Comparison of ENCODE assay signal across 8 mouse cellular contexts in the genomic region with DNA sequence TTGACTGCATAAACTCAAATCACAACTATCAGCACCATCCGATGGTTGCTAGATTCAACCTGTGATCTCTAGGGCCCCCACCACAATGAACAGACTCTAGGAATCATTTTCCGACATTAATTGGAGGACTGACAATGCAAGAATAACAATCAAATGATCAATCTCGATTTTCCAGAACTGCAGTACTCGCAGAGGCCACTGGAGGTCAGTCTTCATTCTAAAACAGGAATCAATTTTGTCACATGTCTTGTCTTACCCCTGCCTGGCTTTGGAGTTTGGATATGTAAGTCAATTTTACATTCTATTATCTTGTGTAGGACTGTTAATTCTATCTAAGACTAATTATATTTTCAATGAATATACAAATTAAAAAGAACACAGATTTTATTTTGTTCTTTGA.
A peak's percentile ranks its signal among the peaks of the same experiment; 100 is the strongest.
DNase-seq lines count a peak whose midpoint lies in the region; ATAC-seq lines count a peak whose summit lies in the region.

No protein-coding gene starts in this region.

- DNase-seq in forebrain, embryonic 11.5 days (ENCODE audit: low spot score), result peak; percentile 61
- DNase-seq in midbrain, embryonic 14.5 days, result peak; percentile 78
- peak; percentile 10 for DNase-seq in adrenal gland, postnatal 25 days
- peak; percentile 40 to 48 for DNase-seq in layer of hippocampus, postnatal 14 days (ENCODE audit: low spot score in 2 of 2)
- peak; percentile 58 for DNase-seq in testis, postnatal 10 days (ENCODE audit: low spot score)
- DNase-seq in gastrocnemius, adult 18-20 months (ENCODE audit: low spot score), result no peak

- H3K27ac ChIP-seq in forebrain, embryonic 11.5 days (ENCODE audit: low read depth, low read length), result no peak overlapping the region
- no peak overlapping the region for H3K27ac ChIP-seq in forebrain, embryonic 13.5 days
- H3K27ac ChIP-seq in midbrain, embryonic 14.5 days (replicated peaks; ENCODE audit: low read depth, low read length), result no peak overlapping the region
- H3K27ac ChIP-seq in midbrain, embryonic 13.5 days, result no peak overlapping the region

- H3K9me3 ChIP-seq in forebrain, embryonic 11.5 days (ENCODE audit: control insufficient read depth, low read length), result no peaks in the 10 kb centered on the region
- no peaks in the 10 kb centered on the region for H3K9me3 ChIP-seq in forebrain, embryonic 13.5 days (replicated peaks)
- no peaks in the 10 kb centered on the region for H3K9me3 ChIP-seq in midbrain, embryonic 14.5 days (ENCODE audit: control insufficient read depth, low read length)
- no peaks in the 10 kb centered on the region for H3K9me3 ChIP-seq in midbrain, embryonic 13.5 days

- H3K9ac ChIP-seq in forebrain, embryonic 11.5 days (ENCODE audit: low read length), result no peak overlapping the region
- H3K9ac ChIP-seq in forebrain, embryonic 13.5 days, result no peak overlapping the region
- H3K9ac ChIP-seq in midbrain, embryonic 14.5 days (replicated peaks; ENCODE audit: low read length), result no peak overlapping the region
- no peak overlapping the region for H3K9ac ChIP-seq in midbrain, embryonic 13.5 days (replicated peaks)

- no peak for ATAC-seq in forebrain, embryonic 11.5 days (replicated peaks; ENCODE audit: low FRiP score)
- ATAC-seq in forebrain, embryonic 13.5 days, result no peak
- no peak for ATAC-seq in midbrain, embryonic 14.5 days (ENCODE audit: low FRiP score, low TSS enrichment)
- no peak for ATAC-seq in midbrain, embryonic 13.5 days

- H3K4me3 ChIP-seq in forebrain, embryonic 11.5 days (ENCODE audit: low read depth, low read length), result no peak overlapping the region
- H3K4me3 ChIP-seq in forebrain, embryonic 13.5 days, result no peak overlapping the region
- no peak overlapping the region for H3K4me3 ChIP-seq in midbrain, embryonic 14.5 days (replicated peaks; ENCODE audit: low read depth, low read length)
- H3K4me3 ChIP-seq in midbrain, embryonic 13.5 days (replicated peaks), result no peak overlapping the region

- WGBS in forebrain, embryonic 11.5 days, result 15% methylated on average over 4 of the region's 4 CpGs
- WGBS in forebrain, embryonic 13.5 days, result 14% methylated on average over 4 of the region's 4 CpGs
- 18% methylated on average over 4 of the region's 4 CpGs for WGBS in midbrain, embryonic 14.5 days
- 12% methylated on average over 4 of the region's 4 CpGs for WGBS in midbrain, embryonic 13.5 days

- no peaks in the 10 kb centered on the region for H3K36me3 ChIP-seq in forebrain, embryonic 11.5 days (ENCODE audit: control insufficient read depth, insufficient read depth, low read length)
- no peaks in the 10 kb centered on the region for H3K36me3 ChIP-seq in forebrain, embryonic 13.5 days (ENCODE audit: poor library complexity, severe bottlenecking)
- H3K36me3 ChIP-seq in midbrain, embryonic 14.5 days (ENCODE audit: control insufficient read depth, insufficient read depth, low read length), result no peaks in the 10 kb centered on the region
- H3K36me3 ChIP-seq in midbrain, embryonic 13.5 days, result no peaks in the 10 kb centered on the region

- H3K4me2 ChIP-seq in forebrain, embryonic 11.5 days (ENCODE audit: low read depth, low read length, severe bottlenecking), result no peak overlapping the region
- H3K4me2 ChIP-seq in forebrain, embryonic 13.5 days, result no peak overlapping the region
- no peak overlapping the region for H3K4me2 ChIP-seq in midbrain, embryonic 14.5 days (ENCODE audit: low read length)
- H3K4me2 ChIP-seq in midbrain, embryonic 13.5 days (replicated peaks), result no peak overlapping the region

- no peaks in the 10 kb centered on the region for H3K27me3 ChIP-seq in forebrain, embryonic 11.5 days (ENCODE audit: control insufficient read depth, insufficient read depth, low read length)
- H3K27me3 ChIP-seq in forebrain, embryonic 13.5 days, result no peaks in the 10 kb centered on the region; the same call in 1 of the 2 replicates
- no peaks in the 10 kb centered on the region for H3K27me3 ChIP-seq in midbrain, embryonic 14.5 days (ENCODE audit: control insufficient read depth, insufficient read depth, low read length)
- peaks cover 9% of the 10 kb centered on the region; the same call in 1 of the 2 replicates for H3K27me3 ChIP-seq in midbrain, embryonic 13.5 days

- H3K4me1 ChIP-seq in forebrain, embryonic 11.5 days (replicated peaks; ENCODE audit: control insufficient read depth, insufficient read depth, low read length), result no peaks in the 10 kb centered on the region
- no peaks in the 10 kb centered on the region for H3K4me1 ChIP-seq in forebrain, embryonic 13.5 days
- H3K4me1 ChIP-seq in midbrain, embryonic 14.5 days (ENCODE audit: control insufficient read depth, insufficient read depth, low read length), result no peaks in the 10 kb centered on the region
- H3K4me1 ChIP-seq in midbrain, embryonic 13.5 days (replicated peaks), result no peaks in the 10 kb centered on the region
